Mouse (Mus musculus) thymus, postnatal 36 days (tissue): ENCODE results near the gene Gprin1.
A peak's percentile ranks its signal among the peaks of the same experiment; 100 is the strongest.

Experiments
- DNase-seq, 2 experiments: peaks; one replicate each; pipeline ENCODE4 v3.0.0; 2022; ENCODE audit warnings: mixed read lengths in 2 of 2

Gprin1 gene

GRCm38 (mm10) chr13:54759496-54759895 is 9.8 kb upstream of the Gprin1 start:
- DNase-seq: no peak

GRCm38 (mm10) chr13:54758756-54759470 is 9.2 kb upstream of the Gprin1 start:
- DNase-seq: no peak

GRCm38 (mm10) chr13:54758045-54758755 is 8.5 kb upstream of the Gprin1 start:
- DNase-seq: peak; percentile 39 to 46

GRCm38 (mm10) chr13:54757093-54757830 is 7.6 kb upstream of the Gprin1 start:
- no peak for DNase-seq

GRCm38 (mm10) chr13:54756156-54756712 is 6.6 kb upstream of the Gprin1 start:
- no peak for DNase-seq

GRCm38 (mm10) chr13:54755201-54755830 is 5.6 kb upstream of the Gprin1 start:
- DNase-seq: no peak

GRCm38 (mm10) chr13:54754169-54755080 is 4.8 kb upstream of the Gprin1 start:
- DNase-seq: no peak

- DNase-seq: no peak
Observed at GRCm38 (mm10) chr13:54753733-54754132, 4.1 kb upstream of the Gprin1 start.

GRCm38 (mm10) chr13:54752656-54753055 is 3.0 kb upstream of the Gprin1 start:
- no peak for DNase-seq

GRCm38 (mm10) chr13:54750699-54751098 is 1.0 kb upstream of the Gprin1 start:
- DNase-seq: no peak

- peak in 1 of 2 experiments; percentile 12 for DNase-seq
Observed at GRCm38 (mm10) chr13:54749061-54749863, 412 bp downstream of the Gprin1 start.

- no peak for DNase-seq
Observed at GRCm38 (mm10) chr13:54748721-54749060, 983 bp downstream of the Gprin1 start.

GRCm38 (mm10) chr13:54748190-54748589 is 1.5 kb downstream of the Gprin1 start:
- DNase-seq: no peak

GRCm38 (mm10) chr13:54746896-54747295 is 2.8 kb downstream of the Gprin1 start:
- DNase-seq: no peak

- DNase-seq: no peak
Observed at GRCm38 (mm10) chr13:54746110-54746509, 3.6 kb downstream of the Gprin1 start.

GRCm38 (mm10) chr13:54738213-54738601 is 11.5 kb downstream of the Gprin1 start:
- DNase-seq: no peak

GRCm38 (mm10) chr13:54737488-54738212 is 12.0 kb downstream of the Gprin1 start:
- DNase-seq: no peak

GRCm38 (mm10) chr13:54736931-54737330 is 12.7 kb downstream of the Gprin1 start:
- DNase-seq: no peak

- DNase-seq: no peak
Observed at GRCm38 (mm10) chr13:54726131-54726530, 23.5 kb downstream of the Gprin1 start.

GRCm38 (mm10) chr13:54723143-54723542 is 26.5 kb downstream of the Gprin1 start:
- no peak for DNase-seq
